Mouse (Mus musculus): ENCODE measurements around the gene Dock7. TPM values are rescaled to one million over a fixed set of nuclear protein-coding genes. Genes with fewer than 3 reads are reported as not detected.

Gene Dock7
- polyA plus RNA-seq, 1 experiment from 2014 or later = 75.4 TPM

GRCm38 (mm10) chr4:99081169-99081568 lies 39.5 kb downstream of the Dock7 start:
- ChIA-PET POLR2A (no interaction called here), CTCF (no interaction called here)
- ATAC-seq = no peak
- TF ChIP-seq CTCF (IDR thresholded peaks at IDR 0.05) = no peak
- H3K27me3 ChIP-seq = no peaks in the 10 kb centered on the region
- in situ Hi-C loops (cut with MboI; ENCODE audit: low pct_unique_long_range_greater_than_20kb) = no loop called here
- no peak for DNase-seq (ENCODE audit: low read depth, low spot score)

- in situ Hi-C loops (cut with MboI; ENCODE audit: low pct_unique_long_range_greater_than_20kb) = no loop called here
- ATAC-seq (no peak), DNase-seq (ENCODE audit: low read depth, low spot score) (no peak)
- no peak for TF ChIP-seq CTCF (IDR thresholded peaks at IDR 0.05)
- no peaks in the 10 kb centered on the region for H3K27me3 ChIP-seq
- ChIA-PET CTCF (no interaction called here), POLR2A (no interaction called here)
These were observed 42.7 kb downstream of the Dock7 start for GRCm38 (mm10) chr4:99078005-99078404.

GRCm38 (mm10) chr4:99068806-99069205 lies 51.9 kb downstream of the Dock7 start:
- ATAC-seq (no peak), DNase-seq (ENCODE audit: low read depth, low spot score) (no peak)
- in situ Hi-C loops (cut with MboI; ENCODE audit: low pct_unique_long_range_greater_than_20kb) = no loop called here
- ChIA-PET POLR2A (no interaction called here), CTCF (interaction anchor here (1.1 kb wide), 1 partner anchor 21 kb away, joined by 3 read pairs; no protein-coding TSS in a partner anchor)
- no peak for TF ChIP-seq CTCF (IDR thresholded peaks at IDR 0.05)
- H3K27me3 ChIP-seq = no peaks in the 10 kb centered on the region

- POLR2A ChIA-PET = no interaction called here
- ATAC-seq = no peak
- CTCF ChIA-PET = interaction anchor here (1.8 kb wide), 1 partner anchor 9 kb away, joined by 7 read pairs; no protein-coding TSS in a partner anchor
- in situ Hi-C loops (cut with MboI; ENCODE audit: low pct_unique_long_range_greater_than_20kb) = no loop called here
- no peak for DNase-seq (ENCODE audit: low read depth, low spot score)
- no peak for TF ChIP-seq CTCF (IDR thresholded peaks at IDR 0.05)
- no peaks in the 10 kb centered on the region for H3K27me3 ChIP-seq
These were observed 56.2 kb downstream of the Dock7 start for GRCm38 (mm10) chr4:99064524-99064923.

GRCm38 (mm10) chr4:99048581-99048980 lies 72.1 kb downstream of the Dock7 start:
- ATAC-seq = no peak
- no peak for TF ChIP-seq CTCF (IDR thresholded peaks at IDR 0.05)
- DNase-seq (ENCODE audit: low read depth, low spot score) = no peak
- H3K27me3 ChIP-seq = no peaks in the 10 kb centered on the region
- ChIA-PET CTCF (interaction anchor here (1.2 to 1.4 kb wide), 2 partner anchors 13 to 15 kb away, joined by 3 to 4 read pairs; no protein-coding TSS in a partner anchor), POLR2A (interaction anchor here (0.9 kb wide), 1 partner anchor 9 kb away, joined by 3 read pairs; no protein-coding TSS in a partner anchor)
- in situ Hi-C loops (cut with MboI; ENCODE audit: low pct_unique_long_range_greater_than_20kb) = no loop called here

GRCm38 (mm10) chr4:99046471-99046870 lies 74.2 kb downstream of the Dock7 start:
- in situ Hi-C loops (cut with MboI; ENCODE audit: low pct_unique_long_range_greater_than_20kb) = no loop called here
- ChIA-PET CTCF (no interaction called here), POLR2A (no interaction called here)
- no peak for TF ChIP-seq CTCF (IDR thresholded peaks at IDR 0.05)
- ATAC-seq = no peak
- DNase-seq (ENCODE audit: low read depth, low spot score) = no peak
- no peaks in the 10 kb centered on the region for H3K27me3 ChIP-seq

DNA sequence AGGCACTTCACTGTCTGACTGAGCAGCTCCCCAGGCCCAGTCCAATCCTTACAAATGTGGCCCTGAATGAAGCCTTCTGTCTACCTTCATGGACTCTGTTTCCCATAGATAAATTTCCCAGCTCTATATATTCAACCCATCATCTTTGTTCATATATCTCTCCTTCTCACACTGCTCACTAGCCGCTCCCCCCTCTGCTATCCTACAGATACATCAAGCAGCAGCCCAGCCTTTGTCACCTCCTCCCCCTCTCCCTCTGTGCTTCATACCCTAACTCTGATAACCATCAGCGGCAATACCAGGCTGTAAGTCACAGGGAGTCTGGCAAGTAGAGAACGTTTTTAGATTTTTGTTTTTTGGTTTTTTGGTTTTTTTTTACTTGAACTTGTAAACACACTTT lies 75.9 kb downstream of the Dock7 start:
- POLR2A ChIA-PET = no interaction called here
- DNase-seq (ENCODE audit: low read depth, low spot score) (no peak), ATAC-seq (no peak)
- no peak for TF ChIP-seq CTCF (IDR thresholded peaks at IDR 0.05)
- H3K27me3 ChIP-seq = no peaks in the 10 kb centered on the region
- CTCF ChIA-PET = interaction anchor here (1.3 to 1.4 kb wide), 2 partner anchors 16 to 38 kb away, joined by 3 read pairs; no protein-coding TSS in a partner anchor
- in situ Hi-C loops (cut with MboI; ENCODE audit: low pct_unique_long_range_greater_than_20kb) = no loop called here

GRCm38 (mm10) chr4:99032921-99033320 lies 87.8 kb downstream of the Dock7 start:
- in situ Hi-C loops (cut with MboI; ENCODE audit: low pct_unique_long_range_greater_than_20kb) = no loop called here
- DNase-seq (ENCODE audit: low read depth, low spot score) (no peak), ATAC-seq (no peak)
- H3K27me3 ChIP-seq = no peaks in the 10 kb centered on the region
- POLR2A ChIA-PET = no interaction called here
- TF ChIP-seq CTCF (IDR thresholded peaks at IDR 0.05) = no peak
- CTCF ChIA-PET = interaction anchor here (0.9 kb wide), 1 partner anchor 15 kb away, joined by 3 read pairs; no protein-coding TSS in a partner anchor

DNA sequence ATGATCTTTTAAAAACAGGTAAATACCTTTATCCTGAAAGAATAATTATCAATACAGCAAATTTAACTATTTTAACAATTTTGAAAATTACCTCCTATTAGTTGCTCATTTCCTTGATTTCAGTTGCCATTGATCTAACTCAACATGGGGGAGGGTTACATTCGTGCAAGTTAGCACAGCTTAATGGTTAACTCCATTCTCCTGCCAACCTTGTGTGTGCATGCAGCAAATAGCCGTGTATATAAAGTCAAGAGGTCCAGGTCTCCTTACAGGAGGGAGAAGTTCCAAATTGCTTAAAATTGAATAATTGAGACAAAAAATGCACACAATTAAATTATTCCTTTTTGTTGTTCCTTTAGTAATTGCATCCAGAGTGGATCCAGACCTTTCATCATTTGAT lies 90.0 kb downstream of the Dock7 start, which contains the start of gene Angptl3:
Angptl3 (plus strand) TSS at position 269 of the 400 bp plus-strand sequence.
- CTCF ChIA-PET = interaction anchor here (1.4 kb wide), 1 partner anchor 13 kb away, joined by 3 read pairs; no protein-coding TSS in a partner anchor
- no peaks in the 10 kb centered on the region for H3K27me3 ChIP-seq
- TF ChIP-seq CTCF (IDR thresholded peaks at IDR 0.05) = no peak
- POLR2A ChIA-PET = interaction anchor here (0.6 kb wide), 1 partner anchor 1748 kb away, joined by 3 read pairs; no protein-coding TSS in a partner anchor
- DNase-seq (ENCODE audit: low read depth, low spot score) (no peak), ATAC-seq (no peak)
- in situ Hi-C loops (cut with MboI; ENCODE audit: low pct_unique_long_range_greater_than_20kb) = no loop called here

DNA sequence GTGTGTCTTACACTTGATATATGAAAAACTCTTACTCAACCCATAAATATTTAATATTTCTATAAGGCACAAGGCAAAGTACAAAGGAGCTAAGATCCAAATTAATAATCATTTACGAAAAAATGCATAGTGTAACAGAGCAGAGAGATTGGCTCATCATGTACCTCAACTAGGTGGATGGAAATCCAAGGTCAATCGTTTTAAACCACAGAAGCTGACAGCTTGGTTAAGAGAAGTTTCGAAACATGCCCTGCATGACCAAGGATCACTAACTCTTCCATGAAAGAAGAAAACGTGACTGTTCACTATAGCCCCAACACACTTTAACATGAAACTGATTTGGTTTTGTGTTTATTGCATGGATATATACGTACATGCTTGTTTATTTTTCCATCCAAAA lies 92.3 kb downstream of the Dock7 start:
- ChIA-PET CTCF (interaction anchor here (0.9 to 1.7 kb wide), 2 partner anchors 15 to 17 kb away, joined by 3 read pairs; no protein-coding TSS in a partner anchor), POLR2A (no interaction called here)
- no peaks in the 10 kb centered on the region for H3K27me3 ChIP-seq
- in situ Hi-C loops (cut with MboI; ENCODE audit: low pct_unique_long_range_greater_than_20kb) = no loop called here
- DNase-seq (ENCODE audit: low read depth, low spot score) (no peak), ATAC-seq (no peak)
- TF ChIP-seq CTCF (IDR thresholded peaks at IDR 0.05) = no peak

DNA sequence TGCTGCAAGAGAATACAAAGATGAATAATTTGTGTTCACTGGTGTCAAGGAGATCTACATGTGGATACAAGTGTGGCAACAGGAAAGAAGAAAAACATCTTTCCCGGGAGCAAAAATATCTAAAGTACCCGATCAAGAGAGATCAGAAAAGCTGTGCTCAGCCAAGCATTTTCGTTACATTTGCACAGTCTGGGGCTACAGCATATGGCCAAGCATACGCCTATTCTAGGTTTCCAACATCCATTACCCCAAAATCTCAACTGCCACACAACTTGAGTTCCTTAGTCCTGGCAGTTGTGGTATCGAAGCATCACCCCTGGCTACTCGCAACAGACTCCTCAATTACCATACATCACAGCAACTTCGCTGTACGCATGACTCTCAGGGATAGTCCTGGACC lies 98.5 kb downstream of the Dock7 start:
- TF ChIP-seq CTCF (IDR thresholded peaks at IDR 0.05) = no peak
- POLR2A ChIA-PET = no interaction called here
- DNase-seq (ENCODE audit: low read depth, low spot score) (no peak), ATAC-seq (no peak)
- in situ Hi-C loops (cut with MboI; ENCODE audit: low pct_unique_long_range_greater_than_20kb) = no loop called here
- CTCF ChIA-PET = interaction anchor here (0.6 kb wide), 1 partner anchor 16 kb away, joined by 3 read pairs; no protein-coding TSS in a partner anchor
- H3K27me3 ChIP-seq = no peaks in the 10 kb centered on the region

DNA sequence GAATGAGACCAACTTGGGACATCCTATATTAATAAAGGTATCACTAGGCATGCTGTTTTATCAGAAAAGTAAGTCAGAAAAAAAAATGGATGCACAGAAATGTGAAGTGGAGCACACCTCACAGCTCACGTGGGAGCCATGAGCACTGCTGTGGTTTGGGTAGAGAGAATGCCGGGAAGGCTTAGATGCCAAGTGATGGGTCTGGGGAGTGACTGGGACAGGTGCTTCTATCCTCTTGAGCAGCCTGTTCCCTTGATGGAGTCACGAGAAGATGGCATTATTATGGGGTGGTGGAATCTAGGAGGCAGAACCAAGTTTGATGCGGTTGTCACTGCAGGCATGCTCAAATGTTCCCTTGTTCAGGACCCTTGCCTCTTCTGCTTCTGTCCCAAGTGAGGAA lies 109.7 kb downstream of the Dock7 start:
- in situ Hi-C loops (cut with MboI; ENCODE audit: low pct_unique_long_range_greater_than_20kb) = no loop called here

More for the DNA sequence above, 109.7 kb downstream of the Dock7 start:
- TF ChIP-seq CTCF (IDR thresholded peaks at IDR 0.05) = no peak
- ATAC-seq (no peak), DNase-seq (ENCODE audit: low read depth, low spot score) (no peak)
- CTCF ChIA-PET = no interaction called here
- H3K27me3 ChIP-seq = no peaks in the 10 kb centered on the region
- POLR2A ChIA-PET = no interaction called here

Data from Patski (cell line).